8 mouse cellular contexts compared by ENCODE assay signal in the genomic region with DNA sequence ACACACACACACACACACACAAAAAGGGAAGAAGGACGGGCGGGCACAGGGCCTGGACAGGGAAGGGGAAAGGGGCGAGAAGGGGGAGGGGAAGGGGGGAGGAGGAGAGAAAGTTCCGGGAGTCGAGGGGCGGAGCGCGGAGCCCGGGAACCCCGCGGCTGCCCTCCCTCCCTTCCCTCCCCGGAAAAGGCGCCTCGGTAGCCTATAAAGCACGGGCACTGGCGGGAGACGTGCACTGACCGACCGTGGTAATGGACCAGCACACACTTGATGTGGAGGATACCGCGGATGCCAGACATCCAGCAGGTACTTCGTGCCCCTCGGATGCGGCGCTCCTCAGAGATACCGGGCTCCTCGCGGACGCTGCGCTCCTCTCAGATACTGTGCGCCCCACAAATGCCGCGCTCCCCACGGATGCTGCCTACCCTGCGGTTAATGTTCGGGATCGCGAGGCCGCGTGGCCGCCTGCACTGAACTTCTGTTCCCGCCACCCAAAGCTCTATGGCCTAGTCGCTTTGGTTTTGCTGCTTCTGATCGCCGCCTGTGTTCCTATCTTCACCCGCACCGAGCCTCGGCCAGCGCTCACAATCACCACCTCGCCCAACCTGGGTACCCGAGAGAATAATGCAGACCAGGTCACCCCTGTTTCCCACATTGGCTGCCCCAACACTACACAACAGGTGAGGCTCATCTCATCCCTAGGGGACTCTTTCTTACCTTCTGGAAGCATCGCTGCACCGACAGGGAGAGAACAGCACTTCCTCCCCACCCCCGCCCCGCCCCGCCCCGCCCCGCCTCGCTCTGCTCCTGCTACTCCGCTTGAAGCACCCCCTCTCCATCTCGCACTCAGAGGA. TPM values are rescaled to one million over a fixed set of nuclear protein-coding genes. Genes with fewer than 3 reads are reported as not detected.
DNase-seq lines count a peak whose midpoint lies in the region; ATAC-seq and TF ChIP-seq lines count a peak whose summit lies in the region.

A gene (plus strand): TSS at position 145 of the 854 bp plus-strand sequence.

- peak within 1 kb of the TSS; percentile 75 for H3K9ac ChIP-seq in embryonic facial prominence, embryonic 12.5 days
- H3K9ac ChIP-seq in limb, embryonic 15.5 days = peak within 1 kb of the TSS; percentile 54
- peak within 1 kb of the TSS; percentile 80 for H3K9ac ChIP-seq in midbrain, embryonic 16.5 days (ENCODE audit: low read depth, low read length)

- peak in 1 of 2 experiments; percentile 21 for DNase-seq in left cerebral cortex, adult 2 months (ENCODE audit: extremely low spot score in 1 of 2, low spot score in 2 of 2)
- DNase-seq in left cerebral cortex, adult 9 months (ENCODE audit: low spot score in 2 of 2) = no peak
- peak; percentile 15 for DNase-seq in T-cell, adult 2 months (ENCODE audit: low spot score)
- peak; percentile 31 for DNase-seq in heart, postnatal 4 days
- peak; percentile 58 for DNase-seq in thymus, postnatal 4 days

- peak; percentile 65 for ATAC-seq in embryonic facial prominence, embryonic 12.5 days (ENCODE audit: insufficient number of reproducible peaks, insufficient read depth, low FRiP score, low TSS enrichment)
- peak; percentile 62; the same call in 1 of the 2 replicates for ATAC-seq in limb, embryonic 15.5 days (ENCODE audit: insufficient number of reproducible peaks, low FRiP score, low TSS enrichment, low read depth)
- peak; percentile 88 for ATAC-seq in midbrain, embryonic 16.5 days

- intact Hi-C loops in left cerebral cortex, adult 2 months (cut with DNase I) = loop anchor here (2.0 kb wide), 1 partner anchor 61 kb away; no protein-coding TSS in a partner anchor

- H3K4me3 ChIP-seq in left cerebral cortex, adult 2 months = peak within 1 kb of the TSS; percentile 68
- H3K4me3 ChIP-seq in embryonic facial prominence, embryonic 12.5 days = peak within 1 kb of the TSS; percentile 64
- H3K4me3 ChIP-seq in limb, embryonic 15.5 days = peak within 1 kb of the TSS; percentile 69
- peak within 1 kb of the TSS; percentile 65 for H3K4me3 ChIP-seq in midbrain, embryonic 16.5 days (ENCODE audit: low read depth, low read length)

- no peak for TF ChIP-seq CTCF in left cerebral cortex, adult 2 months (IDR thresholded peaks at IDR 0.05)

- H3K4me1 ChIP-seq in embryonic facial prominence, embryonic 12.5 days = peaks cover 13% of the 10 kb centered on the region; the same call in 1 of the 2 replicates
- peaks cover 20% of the 10 kb centered on the region for H3K4me1 ChIP-seq in limb, embryonic 15.5 days
- peaks cover 3% of the 10 kb centered on the region; the same call in 1 of the 2 replicates for H3K4me1 ChIP-seq in midbrain, embryonic 16.5 days (ENCODE audit: control insufficient read depth, insufficient read depth, low read length)

- no peaks in the 10 kb centered on the region for H3K27me3 ChIP-seq in embryonic facial prominence, embryonic 12.5 days
- H3K27me3 ChIP-seq in limb, embryonic 15.5 days = no peaks in the 10 kb centered on the region
- H3K27me3 ChIP-seq in midbrain, embryonic 16.5 days (ENCODE audit: control insufficient read depth, insufficient read depth, low read depth, low read length) = no peaks in the 10 kb centered on the region

- peak within 1 kb of the TSS; percentile 82 for H3K4me2 ChIP-seq in embryonic facial prominence, embryonic 12.5 days (replicated peaks)
- H3K4me2 ChIP-seq in limb, embryonic 15.5 days = peak within 1 kb of the TSS; percentile 81
- H3K4me2 ChIP-seq in midbrain, embryonic 16.5 days (ENCODE audit: low read length) = peak within 1 kb of the TSS; percentile 76

- no peak within 1 kb of the TSS for H3K27ac ChIP-seq in left cerebral cortex, adult 2 months
- 0 out of 2 replicates have a peak within 1 kb of the TSS, but pooled peaks have one; percentile 36 for H3K27ac ChIP-seq in embryonic facial prominence, embryonic 12.5 days
- peak within 1 kb of the TSS; percentile 76 for H3K27ac ChIP-seq in limb, embryonic 15.5 days
- 0 out of 2 replicates have a peak within 1 kb of the TSS, but pooled peaks have one; percentile 26 for H3K27ac ChIP-seq in midbrain, embryonic 16.5 days (ENCODE audit: low read length)

- H3K9me3 ChIP-seq in embryonic facial prominence, embryonic 12.5 days = no peaks in the 10 kb centered on the region
- no peaks in the 10 kb centered on the region for H3K9me3 ChIP-seq in limb, embryonic 15.5 days
- no peaks in the 10 kb centered on the region for H3K9me3 ChIP-seq in midbrain, embryonic 16.5 days (replicated peaks; ENCODE audit: control insufficient read depth, low read length, poor library complexity, severe bottlenecking)

- no peaks in the 10 kb centered on the region for H3K36me3 ChIP-seq in embryonic facial prominence, embryonic 12.5 days
- no peaks in the 10 kb centered on the region for H3K36me3 ChIP-seq in limb, embryonic 15.5 days
- no peaks in the 10 kb centered on the region for H3K36me3 ChIP-seq in midbrain, embryonic 16.5 days (ENCODE audit: control insufficient read depth, insufficient read depth, low read length)

- WGBS in embryonic facial prominence, embryonic 12.5 days = 1% methylated on average over 54 of the region's 61 CpGs
- 0% methylated on average over 54 of the region's 61 CpGs for WGBS in limb, embryonic 15.5 days
- WGBS in midbrain, embryonic 16.5 days = under 1% methylated on average over 53 of the region's 61 CpGs

RNA-seq across cellular contexts. Expression of the gene that starts here (rescaled TPM):
- total RNA-seq in left cerebral cortex, adult 2 months (2021) = under 1 TPM; 0.27 to 0.44 TPM
- polyA plus RNA-seq in embryonic facial prominence, embryonic 12.5 days (2016; fragmentation: Nextera tagmentation; extraction: Ambion mirVana) = 7.8 and 9.6 TPM in 2 replicates
- total RNA-seq in heart, postnatal 4 days (2021) = under 1 TPM; 0.48 to 0.61 TPM
- polyA plus RNA-seq in limb, embryonic 15.5 days (2015; fragmentation: Nextera tagmentation; extraction: Ambion mirVana) = 7.6 and 8.7 TPM in 2 replicates
- polyA plus RNA-seq in midbrain, embryonic 16.5 days (2015; fragmentation: Nextera tagmentation; extraction: Ambion mirVana) = 8.8 and 9.7 TPM in 2 replicates

Comparison
In these comparisons a context has a peak if more than half of its experiments do, and no peak if none do; other contexts are left out.
1. Peak in DNase-seq in heart, postnatal 4 days; RNA of the gene not detected or under 1 TPM.
2. DNase-seq: peak in T-cell, adult 2 months (single experiment) and thymus, postnatal 4 days (single experiment); none in left cerebral cortex, adult 9 months (0 of 2).
3. Peak in every context shown above with its lines, with median percentiles within 50 percentile points of each other: H3K4me3 ChIP-seq, ATAC-seq, H3K4me2 ChIP-seq and H3K9ac ChIP-seq.